Mouse (Mus musculus) hematopoietic stem cell, adult 5-6 weeks (primary cell): Measurements from ENCODE around the gene Podn. TPM values are rescaled to one million over a fixed set of nuclear protein-coding genes. Genes with fewer than 3 reads are reported as not detected.

Experiments
- ATAC-seq, 2 experiments: fragments of 125-278 bp in 1 of 2; replicated peaks in 1 of 2; 2 replicates each; pipeline ENCODE4 v1.8.0; 2016 to 2017; ENCODE audit warnings: inconsistent platforms in 2 of 2, mild to moderate bottlenecking in 2 of 2, moderate number of reproducible peaks in 2 of 2, low read depth in 1 of 2, moderate TSS enrichment in 1 of 2; ENCODE audit not compliant: low FRiP score in 2 of 2, poor library complexity in 2 of 2, severe bottlenecking in 2 of 2, insufficient read depth in 1 of 2, low TSS enrichment in 1 of 2
- total RNA-seq: library from RNA; stranded (forward); fragments of 172-1452, 232-1000 nt; gene quantifications from 2 replicates; pipeline ENCODE4 v1.2.3, GENCODE M21; 2017

Podn gene
- total RNA-seq, 1 experiment from 2014 or later: not detected

- no peak for ATAC-seq
Measured at GRCm38 (mm10) chr4:107990818-107991217, 105.4 kb downstream of the Podn start.

GRCm38 (mm10) chr4:107988931-107989330, 107.3 kb downstream of the Podn start:
- ATAC-seq: peak; percentile 91 to 92

GRCm38 (mm10) chr4:107986386-107987168, 109.7 kb downstream of the Podn start:
- ATAC-seq: no peak

- ATAC-seq: no peak
Measured at GRCm38 (mm10) chr4:107985812-107986211, 110.4 kb downstream of the Podn start.

DNA sequence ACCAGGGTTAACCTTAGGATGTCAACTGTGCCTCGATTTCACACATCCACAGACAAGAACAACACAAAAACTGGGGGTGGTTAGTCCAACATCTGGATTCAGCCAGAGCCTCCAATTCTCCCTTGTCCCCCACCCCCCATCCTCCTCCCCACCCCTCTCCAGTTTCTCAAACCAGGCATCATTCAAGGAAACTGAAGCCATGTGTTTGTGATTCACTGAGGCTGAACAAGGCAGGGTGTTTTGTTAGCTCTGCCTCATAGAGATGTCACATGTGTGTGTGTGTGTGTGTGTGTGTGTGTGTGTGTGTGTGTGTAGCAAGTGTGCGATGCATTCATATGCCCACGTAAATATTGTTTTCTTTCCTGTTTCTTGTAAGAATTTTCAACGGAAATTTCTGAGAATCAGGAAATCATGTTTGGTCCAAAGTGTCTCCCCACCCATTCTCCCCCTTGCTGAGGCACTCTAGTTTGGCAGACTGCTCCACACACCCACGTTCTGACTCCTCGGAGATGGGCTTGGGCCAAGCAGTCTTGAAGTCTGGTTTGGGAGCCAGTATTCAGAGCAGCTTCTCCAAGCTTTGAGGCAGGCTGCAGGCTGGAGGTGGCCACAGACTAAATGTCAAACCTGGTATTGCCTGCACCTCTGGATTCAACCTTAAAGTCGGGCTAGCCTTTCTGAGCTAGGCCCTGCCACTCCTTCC, 111.8 kb downstream of the Podn start:
- ATAC-seq: no peak

DNA sequence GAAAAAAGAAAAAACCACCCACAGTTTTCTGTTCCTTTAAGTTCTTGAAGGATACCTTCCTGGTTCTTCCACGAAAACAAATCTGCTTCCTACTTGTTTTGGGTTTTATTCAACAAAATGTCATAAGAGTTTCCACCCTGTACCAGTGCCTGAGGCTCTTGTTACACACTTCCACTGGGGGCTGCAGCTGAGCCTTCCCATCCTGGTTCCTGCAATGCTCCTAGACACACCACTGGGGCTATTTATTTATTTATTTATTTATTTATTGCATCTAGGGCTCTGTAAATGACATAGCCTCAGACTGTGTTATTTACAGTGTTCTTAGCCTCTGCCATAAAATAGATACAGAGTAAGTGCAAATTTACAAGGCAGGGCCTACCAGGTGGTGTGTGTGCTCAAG, 112.5 kb downstream of the Podn start:
- no peak for ATAC-seq

DNA sequence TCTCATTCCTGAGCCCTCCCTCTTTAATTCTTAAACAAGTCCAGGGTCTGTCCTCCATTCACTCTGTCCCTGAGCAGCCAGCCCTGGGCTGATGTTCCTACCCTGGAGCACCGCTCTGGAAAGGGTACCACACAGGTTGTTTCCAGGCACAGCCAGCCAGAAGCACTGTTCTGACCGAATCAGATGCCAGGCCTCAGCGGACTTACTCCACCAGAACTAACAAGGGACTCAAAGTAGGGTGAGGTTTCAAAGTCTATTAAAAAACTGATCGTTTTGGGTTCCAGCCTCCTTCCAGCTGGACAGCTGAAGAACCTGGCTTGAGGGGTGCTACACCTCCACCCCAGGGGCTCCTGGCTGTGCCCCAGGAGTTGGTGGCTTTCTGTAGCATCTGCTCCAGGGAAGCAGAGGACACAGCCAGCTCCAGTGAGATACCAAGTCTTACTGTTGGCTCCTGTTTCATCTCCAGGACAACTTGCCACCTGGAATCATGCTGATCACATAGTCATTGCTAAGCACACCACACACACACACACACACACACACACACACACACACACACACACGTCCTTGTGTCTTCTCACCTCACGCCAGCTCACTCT, 116.1 kb downstream of the Podn start:
- ATAC-seq: no peak

DNA sequence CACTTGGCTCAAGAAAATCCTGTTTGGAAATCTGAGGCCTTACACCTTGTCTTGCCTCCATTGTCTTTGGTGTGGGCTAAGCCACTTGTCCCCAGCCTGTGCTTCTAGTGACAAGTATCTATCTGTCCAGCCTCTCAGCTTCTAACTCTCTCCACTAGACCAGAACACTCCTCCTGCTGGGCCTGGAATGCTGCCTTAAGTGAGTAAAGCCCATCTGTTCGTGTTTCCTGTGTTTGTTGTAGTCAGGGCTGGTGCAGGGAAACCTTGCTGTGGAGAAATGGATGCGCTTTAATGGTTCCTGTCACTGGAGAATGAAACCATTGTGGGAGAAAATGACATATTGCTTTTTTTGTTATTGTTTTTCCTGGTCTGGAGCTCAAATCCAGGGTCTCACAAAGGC, 116.7 kb downstream of the Podn start:
- ATAC-seq: no peak

DNA sequence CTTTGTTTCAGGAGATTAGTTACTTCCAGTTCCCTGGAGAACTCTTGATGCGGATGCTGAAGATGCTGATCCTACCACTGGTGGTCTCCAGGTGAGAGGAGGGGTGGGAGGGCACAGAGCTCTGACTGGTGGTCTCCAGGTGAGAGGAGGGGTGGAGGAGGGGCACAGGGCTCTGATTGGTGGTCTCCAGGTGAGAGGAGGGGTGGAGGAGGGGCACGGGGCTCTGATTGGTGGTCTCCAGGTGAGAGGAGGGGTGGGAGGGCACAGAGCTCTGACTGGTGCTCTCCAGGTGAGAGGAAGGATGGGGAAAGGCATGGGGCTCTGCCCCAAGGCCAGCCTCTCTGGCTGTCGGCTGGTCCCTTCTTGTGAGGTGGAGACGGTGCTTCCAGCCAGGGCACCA, 118.7 kb downstream of the Podn start:
- no peak for ATAC-seq

GRCm38 (mm10) chr4:107975004-107975403, 121.2 kb downstream of the Podn start:
- ATAC-seq: no peak

GRCm38 (mm10) chr4:107974527-107974926, 121.7 kb downstream of the Podn start:
- no peak for ATAC-seq

- ATAC-seq: no peak
Measured at GRCm38 (mm10) chr4:107971162-107971561, 125.1 kb downstream of the Podn start.

- no peak for ATAC-seq
Measured at GRCm38 (mm10) chr4:107969781-107970180, 126.5 kb downstream of the Podn start.

DNA sequence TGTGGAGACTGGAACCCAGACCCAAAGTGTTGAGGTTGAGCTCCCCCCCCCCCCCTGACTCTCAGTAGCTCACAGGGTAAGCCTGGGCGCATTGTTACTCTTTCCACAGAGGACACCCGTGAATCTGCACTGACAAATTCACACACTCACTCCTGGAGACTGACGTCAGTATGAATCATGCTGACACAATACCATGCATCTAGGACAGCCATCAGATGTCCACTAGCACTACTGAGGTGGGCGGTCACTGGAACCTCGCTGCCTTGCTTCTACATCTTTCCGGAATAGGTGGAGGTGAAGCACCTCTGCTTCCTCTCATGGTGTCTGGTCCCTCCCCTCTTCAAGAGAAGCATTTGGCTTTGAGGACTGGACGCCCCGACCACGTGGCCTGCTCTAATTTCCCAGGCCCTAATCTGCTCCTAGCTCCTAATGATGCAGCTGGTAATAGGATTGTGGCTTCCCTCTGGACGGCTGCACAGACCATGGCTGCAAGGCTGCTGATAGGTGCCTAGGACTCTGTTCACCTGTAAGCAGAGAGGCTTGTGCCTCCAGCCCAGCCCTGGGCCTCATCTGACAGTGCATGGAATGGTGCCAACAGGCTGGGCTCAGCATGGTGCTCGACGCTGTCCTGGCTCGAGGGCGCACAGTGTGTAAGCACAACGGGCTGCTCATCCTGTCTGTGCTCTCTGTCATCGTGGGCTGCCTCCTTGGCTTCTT, 128.1 kb downstream of the Podn start, which contains the start of gene Slc1a7:
Gene Slc1a7 (plus strand): TSS at position 367 of the 717 bp plus-strand sequence.
- no peak; a peak in 1 of 4 replicates for ATAC-seq

DNA sequence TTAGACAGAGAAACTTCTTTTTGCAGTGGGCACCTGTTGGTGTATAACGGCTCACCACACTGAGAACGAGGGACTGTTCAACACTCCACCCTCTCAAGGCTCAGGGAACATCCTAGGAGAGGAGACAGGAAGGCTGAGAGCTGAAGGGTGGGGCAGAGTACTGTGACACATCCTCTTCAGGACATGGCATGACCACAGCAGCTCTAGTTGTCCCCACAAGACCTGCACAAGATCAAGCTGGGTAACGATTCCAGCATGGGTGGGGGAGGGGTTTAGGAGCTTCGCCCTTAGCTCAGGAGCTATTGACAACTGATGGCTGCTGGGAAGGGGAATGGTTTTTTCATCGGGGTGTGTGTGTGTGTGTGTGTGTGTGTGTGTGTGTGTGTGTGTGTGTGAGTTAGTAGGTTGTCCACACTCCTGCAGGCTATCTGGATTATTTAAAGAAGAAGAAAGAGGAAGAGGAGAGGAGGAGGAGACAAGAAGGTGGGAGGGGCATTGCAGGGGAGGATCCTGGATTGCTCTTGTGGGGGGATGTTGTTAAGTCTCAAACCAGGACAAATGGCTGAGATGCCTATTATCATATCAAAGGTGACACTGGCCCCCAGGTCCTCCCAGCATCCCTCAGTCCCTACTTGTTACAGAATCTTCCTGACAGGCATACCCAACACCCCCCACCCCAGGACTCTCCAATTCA, 129.7 kb downstream of the Podn start:
- peak in 1 of 2 experiments; percentile 20; a peak in 1 of 4 replicates for ATAC-seq
